Mouse (Mus musculus): ENCODE data around the gene Gm3336.

DNA sequence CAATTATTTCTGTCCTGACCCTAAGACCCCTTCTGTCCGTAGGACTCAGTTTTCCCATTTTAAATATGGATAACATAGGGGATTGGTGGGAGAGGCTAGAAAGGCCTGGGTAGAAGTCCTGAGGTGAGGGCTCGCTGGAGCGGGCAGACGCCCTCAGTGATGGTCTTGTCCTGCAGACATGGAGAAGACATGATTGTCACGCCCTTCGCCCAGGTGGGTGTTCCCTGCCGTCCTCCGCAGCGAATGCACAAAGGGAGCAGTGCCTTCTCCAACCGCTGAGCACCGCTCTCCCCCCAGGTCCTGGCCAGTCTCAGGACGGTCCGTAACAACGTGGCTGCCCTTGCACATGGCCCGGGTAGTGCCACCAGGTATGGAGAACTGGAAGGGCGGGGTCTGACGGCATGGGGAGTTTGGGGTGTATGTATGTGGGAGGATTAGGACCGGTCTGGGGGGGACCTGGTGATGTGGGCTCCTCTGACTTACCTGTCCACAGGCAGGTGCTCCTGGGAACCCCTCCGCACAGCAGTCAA, 27.4 kb downstream of the Gm3336 start:
- TF ChIP-seq POLR2A (IDR thresholded peaks at IDR 0.05; ENCODE audit: borderline replicate concordance, control insufficient read depth, low read depth, low read length) (no peak), CTCF (IDR thresholded peaks at IDR 0.05; ENCODE audit: control insufficient read depth, insufficient read depth, low read length) (no peak)

All from bone marrow, adult 2 months (tissue).